Mouse (Mus musculus) cerebellum, adult 2 months (tissue): Measurements from ENCODE around the gene Fam3b.

Experiments
- CTCF ChIP-seq: fragments of 200-500 bp; IDR thresholded peaks from 2 replicates; pipeline ENCODE4 v1.5.1; 2011; ENCODE audit warnings: low read depth, mild to moderate bottlenecking, control low read depth, low read length, moderate library complexity, borderline replicate concordance; ENCODE audit not compliant: insufficient read depth
- POLR2A ChIP-seq: fragments of 200-500 bp; IDR thresholded peaks from 2 replicates; pipeline ENCODE4 v1.6.1; 2011; ENCODE audit warnings: low read length, control low read depth, borderline replicate concordance; ENCODE audit not compliant: insufficient read depth

DNA sequence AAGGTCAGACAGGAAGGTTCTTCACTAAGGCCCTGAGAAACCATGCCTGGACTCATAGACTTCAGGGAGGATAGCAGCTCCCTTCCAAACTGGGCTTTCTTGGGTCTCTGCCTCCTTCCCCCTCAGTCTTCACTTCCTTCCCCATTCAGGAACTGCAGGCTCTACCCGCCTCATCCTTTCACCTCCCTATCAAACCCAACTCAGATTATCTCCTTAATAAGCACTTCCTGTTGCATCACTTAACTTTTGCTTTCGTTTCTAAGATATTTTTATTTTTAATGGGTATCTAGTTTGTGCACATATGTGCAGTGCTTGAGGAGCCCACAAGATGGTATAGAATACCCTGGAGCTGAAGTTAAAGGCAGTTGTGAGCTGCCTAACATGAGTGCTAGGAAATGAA lies 36.0 kb downstream of the Fam3b start:
- TF ChIP-seq CTCF (no peak), POLR2A (no peak)
